In the genomic region with DNA sequence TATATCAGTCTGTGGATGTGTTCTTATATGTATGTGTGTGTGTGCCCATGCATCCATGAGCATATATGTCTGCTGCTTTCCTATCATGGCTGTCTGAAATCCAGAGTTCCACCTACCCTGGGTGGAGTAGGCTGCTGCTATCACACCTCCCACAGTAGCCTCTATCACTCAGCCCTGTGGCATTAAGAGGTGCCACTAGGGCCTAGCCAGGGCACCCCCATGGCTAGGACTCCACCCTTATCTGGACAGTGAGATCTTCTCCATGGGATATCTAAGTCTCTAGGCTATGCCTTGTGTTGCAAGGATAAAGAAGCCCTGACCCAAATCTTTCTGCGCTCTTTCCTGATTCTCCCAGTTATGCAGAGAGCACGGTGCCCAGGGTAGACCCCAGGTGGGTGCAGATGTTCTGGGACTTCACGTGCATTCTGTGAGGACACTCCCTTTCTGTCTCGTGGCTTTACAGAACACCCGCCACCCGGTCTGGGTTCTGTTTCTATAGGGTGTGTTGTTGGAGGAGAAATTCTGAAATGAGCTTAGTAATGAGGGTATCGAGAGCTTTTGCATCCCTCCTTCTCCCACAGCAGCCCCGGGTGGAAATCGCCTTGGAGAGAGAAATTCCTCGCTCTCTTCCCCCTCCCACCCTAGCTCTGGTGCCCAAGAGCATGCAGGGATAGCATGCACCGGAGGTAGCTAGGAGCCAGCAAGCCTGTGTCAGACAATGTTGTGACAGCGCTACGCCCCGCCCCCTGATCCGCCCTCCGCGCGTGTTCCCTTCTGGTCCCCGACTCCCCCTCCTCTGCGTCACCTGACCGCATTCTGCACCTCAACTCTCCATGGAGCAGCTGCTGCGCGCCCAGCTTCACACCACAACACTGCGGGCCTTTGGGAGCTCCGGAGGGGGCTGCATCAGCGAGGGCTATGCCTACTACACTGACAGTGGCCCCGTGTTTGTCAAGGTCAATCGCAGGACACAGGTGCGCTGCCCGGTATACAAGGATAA, we compare ENCODE assay signal across 8 mouse cellular contexts. TPM values are rescaled to one million over a fixed set of nuclear protein-coding genes. Genes with fewer than 3 reads are reported as not detected.
DNase-seq lines count a peak whose midpoint lies in the region; ATAC-seq and TF ChIP-seq lines count a peak whose summit lies in the region.

Fn3k (plus strand) TSS at position 758 of the 1,000 bp plus-strand sequence.

- peaks cover 4% of the 10 kb centered on the region for H3K27me3 ChIP-seq in megakaryocyte, embryonic 14.5 days (replicated peaks)

- H3K9me3 ChIP-seq in megakaryocyte, embryonic 14.5 days: no peaks in the 10 kb centered on the region

- no peak for TF ChIP-seq CTCF in cortical plate, adult 2 months (IDR thresholded peaks at IDR 0.05; ENCODE audit: extremely low read depth, insufficient read depth, low read length)

- H3K36me3 ChIP-seq in megakaryocyte, embryonic 14.5 days (replicated peaks; ENCODE audit: low read length): peaks cover 17% of the 10 kb centered on the region

- ATAC-seq in activated CD4-positive, CD25-positive, alpha-beta regulatory T cell, adult 4 months: peak; percentile 98
- ATAC-seq in inflammation-experienced regulatory T-cells, adult 6 months: peak; percentile 99

- H3K27ac ChIP-seq in cortical plate, adult 2 months (ENCODE audit: insufficient read depth, low read length): peak within 1 kb of the TSS; percentile 73

- peak; percentile 70 for DNase-seq in gastrocnemius, postnatal 10 days
- DNase-seq in left cerebral cortex, adult 9 months (ENCODE audit: low spot score in 2 of 2): peak; percentile 94 to 97
- DNase-seq in right cerebral cortex, adult 2 months (ENCODE audit: low spot score in 2 of 2): peak; percentile 96 to 97
- peak; percentile 45 for DNase-seq in urinary bladder, postnatal 10 days (ENCODE audit: low spot score)

- peak; percentile 76; the same call in 1 of the 2 replicates for TF ChIP-seq POLR2A in cortical plate, adult 2 months (IDR thresholded peaks at IDR 0.05; ENCODE audit: extremely low read depth, insufficient read depth, low read length)

- H3K4me1 ChIP-seq in cortical plate, adult 2 months (ENCODE audit: control insufficient read depth, insufficient read depth, low read length): peaks cover 9% of the 10 kb centered on the region
- peaks cover 46% of the 10 kb centered on the region for H3K4me1 ChIP-seq in megakaryocyte, embryonic 14.5 days

- H3K4me3 ChIP-seq in cortical plate, adult 2 months (ENCODE audit: insufficient read depth, low read length): peak within 1 kb of the TSS; percentile 54
- H3K4me3 ChIP-seq in megakaryocyte, embryonic 14.5 days (replicated peaks): peak within 1 kb of the TSS; percentile 92

RNA-seq across cellular contexts. Expression of gene Fn3k, which starts in this region (rescaled TPM):
- under 1 TPM in 1 of 2 experiments, not detected in 1; 0.23 TPM for polyA plus RNA-seq in activated CD4-positive, CD25-positive, alpha-beta regulatory T cell, adult 4 months (2017; shearing (Covaris generic))
- 47.9 and 50.4 TPM in 2 replicates for polyA plus RNA-seq in cortical plate, adult 2 months (2012; rRNA removed)
- total RNA-seq in gastrocnemius, postnatal 10 days (2021): 1 to 10 TPM; 5.0 to 7.6 TPM
- under 1 TPM in 1 of 3 experiments, not detected in 2; 0.18 TPM for polyA plus RNA-seq in inflammation-experienced regulatory T-cells, adult 6 months (2017; shearing (Covaris generic))
- not detected in 2 replicates for polyA plus RNA-seq in megakaryocyte, embryonic 14.5 days (2012; ENCODE audit: insufficient read depth, low replicate concordance)

Comparison
In these comparisons a context has a peak if more than half of its experiments do, and no peak if none do; other contexts are left out.
1. Peak in every context shown above with its lines: DNase-seq, ATAC-seq, H3K4me3 ChIP-seq and H3K27ac ChIP-seq.
2. RNA of gene Fn3k (polyA plus RNA-seq): 47.9 to 50.4 TPM in cortical plate, adult 2 months; 0.23 TPM in activated CD4-positive, CD25-positive, alpha-beta regulatory T cell, adult 4 months, 0.18 TPM in inflammation-experienced regulatory T-cells, adult 6 months and not detected in megakaryocyte, embryonic 14.5 days; every median in the first group is over 10 times any median in the second.
3. Peak in ATAC-seq in activated CD4-positive, CD25-positive, alpha-beta regulatory T cell, adult 4 months; RNA of the gene not detected or under 1 TPM.
4. Peak in ATAC-seq in inflammation-experienced regulatory T-cells, adult 6 months; RNA of the gene not detected or under 1 TPM.
5. DNase-seq: peak in every context shown above with its lines; median percentile 96 in right cerebral cortex, adult 2 months; 96 in left cerebral cortex, adult 9 months; 70 in gastrocnemius, postnatal 10 days; 45 in urinary bladder, postnatal 10 days.